Mouse (Mus musculus) forebrain, embryonic 15.5 days (tissue): ENCODE measurements around the gene Depdc5. TPM values are rescaled to one million over a fixed set of nuclear protein-coding genes. Genes with fewer than 3 reads are reported as not detected.

Experiments used
- ATAC-seq: fragments of 200-750 bp; cut with Nextera tagmentation; replicated peaks from 2 replicates; pipeline ENCODE4 v1.8.0; 2017; ENCODE audit warnings: mild to moderate bottlenecking, moderate TSS enrichment, moderate library complexity
- H3K27ac ChIP-seq: fragments of 300-500 bp; sonication (generic); replicated peaks from 2 replicates; pipeline ENCODE4 v1.5.1; 2015; ENCODE audit warnings: mild to moderate bottlenecking, inconsistent platforms
- H3K27me3 ChIP-seq: fragments of 300-500 bp; sonication (generic); 2 replicates; pipeline ENCODE4 v1.6.1; 2015; ENCODE audit warnings: inconsistent platforms
- H3K36me3 ChIP-seq: fragments of 300-500 bp; sonication (generic); 2 replicates; pipeline ENCODE4 v1.6.1; 2015; ENCODE audit warnings: mild to moderate bottlenecking, inconsistent platforms
- H3K4me1 ChIP-seq: fragments of 300-500 bp; sonication (generic); 2 replicates; pipeline ENCODE4 v1.6.1; 2015; ENCODE audit warnings: inconsistent platforms
- H3K4me2 ChIP-seq: fragments of 300-500 bp; sonication (generic); replicated peaks from 2 replicates; pipeline ENCODE4 v1.6.1; 2015; ENCODE audit warnings: mild to moderate bottlenecking, inconsistent platforms
- H3K4me3 ChIP-seq: fragments of 300-500 bp; sonication (generic); 2 replicates; pipeline ENCODE4 v1.5.1; 2015; ENCODE audit warnings: mild to moderate bottlenecking, inconsistent platforms
- H3K9ac ChIP-seq: fragments of 300-500 bp; sonication (generic); replicated peaks from 2 replicates; pipeline ENCODE4 v1.6.1; 2015; ENCODE audit warnings: mild to moderate bottlenecking, inconsistent platforms
- H3K9me3 ChIP-seq: fragments of 300-500 bp; sonication (generic); 2 replicates; pipeline ENCODE4 v1.6.1; 2016; ENCODE audit warnings: inconsistent platforms
- WGBS: fragments of 180-500 bp; shearing (Covaris S2); methylation state at CpG from one replicate; pipeline ENCODE4 v1.1.7; 2015; ENCODE audit warnings: mixed read lengths; 5-methylcytosine and 5-hydroxymethylcytosine counted together
- polyA plus RNA-seq: library from polyadenylated mRNA; unstranded; fragments of >200 nt; fragmentation: Nextera tagmentation; extraction: Ambion mirVana; gene quantifications from 2 replicates; pipeline ENCODE4 v1.2.1, GENCODE M21; 2015

The Depdc5 gene
- polyA plus RNA-seq, 1 experiment from 2014 or later, result 35.6 TPM

GRCm38 (mm10) chr5:32922906-32923305, 59.4 kb downstream of the Depdc5 start:
- Histone ChIP-seq H3K4me2 (no peak overlapping the region), H3K4me1 (no peaks in the 10 kb centered on the region), H3K9ac (no peak overlapping the region), H3K4me3 (no peak overlapping the region), H3K27ac (no peak overlapping the region), H3K9me3 (no peaks in the 10 kb centered on the region), H3K36me3 (peaks cover 49% of the 10 kb centered on the region), H3K27me3 (no peaks in the 10 kb centered on the region)
- WGBS, result 91% methylated on average over 4 of the region's 4 CpGs
- no peak for ATAC-seq

GRCm38 (mm10) chr5:32930761-32931160, 67.3 kb downstream of the Depdc5 start:
- no peak overlapping the region for H3K4me3 ChIP-seq
- H3K9me3 ChIP-seq, result no peaks in the 10 kb centered on the region
- H3K4me1 ChIP-seq, result no peaks in the 10 kb centered on the region
- 81% methylated on average over 2 of the region's 2 CpGs for WGBS
- H3K27ac ChIP-seq, result no peak overlapping the region
- H3K4me2 ChIP-seq, result no peak overlapping the region
- H3K36me3 ChIP-seq, result peaks cover 70% of the 10 kb centered on the region
- H3K9ac ChIP-seq, result no peak overlapping the region
- no peaks in the 10 kb centered on the region for H3K27me3 ChIP-seq
- no peak for ATAC-seq

GRCm38 (mm10) chr5:32934654-32935053, 71.2 kb downstream of the Depdc5 start:
- Histone ChIP-seq H3K9me3 (no peaks in the 10 kb centered on the region), H3K4me3 (no peak overlapping the region), H3K4me2 (no peak overlapping the region), H3K4me1 (no peaks in the 10 kb centered on the region), H3K36me3 (peaks cover 67% of the 10 kb centered on the region), H3K9ac (no peak overlapping the region), H3K27ac (no peak overlapping the region), H3K27me3 (no peaks in the 10 kb centered on the region)
- ATAC-seq, result no peak
- WGBS, result 51% methylated on average over 2 of the region's 2 CpGs

GRCm38 (mm10) chr5:32940586-32940985, 77.1 kb downstream of the Depdc5 start:
- 66% methylated on average over 7 of the region's 7 CpGs for WGBS
- no peak for ATAC-seq
- Histone ChIP-seq H3K4me3 (no peak overlapping the region), H3K4me2 (no peak overlapping the region), H3K4me1 (no peaks in the 10 kb centered on the region), H3K36me3 (peaks cover 76% of the 10 kb centered on the region), H3K27ac (no peak overlapping the region), H3K27me3 (no peaks in the 10 kb centered on the region), H3K9me3 (no peaks in the 10 kb centered on the region), H3K9ac (no peak overlapping the region)

GRCm38 (mm10) chr5:32941209-32941924, 77.9 kb downstream of the Depdc5 start:
- Histone ChIP-seq H3K27me3 (no peaks in the 10 kb centered on the region), H3K4me3 (no peak overlapping the region), H3K9ac (no peak overlapping the region), H3K4me2 (no peak overlapping the region), H3K4me1 (no peaks in the 10 kb centered on the region), H3K36me3 (peaks cover 72% of the 10 kb centered on the region), H3K27ac (no peak overlapping the region), H3K9me3 (no peaks in the 10 kb centered on the region)
- no peak for ATAC-seq
- WGBS, result 92% methylated on average over 8 of the region's 8 CpGs

- Histone ChIP-seq H3K4me1 (no peaks in the 10 kb centered on the region), H3K27me3 (no peaks in the 10 kb centered on the region), H3K36me3 (peaks cover 51% of the 10 kb centered on the region), H3K4me2 (no peak overlapping the region), H3K4me3 (no peak overlapping the region), H3K27ac (no peak overlapping the region), H3K9me3 (no peaks in the 10 kb centered on the region), H3K9ac (no peak overlapping the region)
- 97% methylated on average over 6 of the region's 6 CpGs for WGBS
- ATAC-seq, result no peak
Measured at GRCm38 (mm10) chr5:32950077-32950476, 86.6 kb downstream of the Depdc5 start.

GRCm38 (mm10) chr5:32950702-32951274, 87.3 kb downstream of the Depdc5 start:
- no peak for ATAC-seq

GRCm38 (mm10) chr5:32955716-32956115, 92.2 kb downstream of the Depdc5 start:
- WGBS, result 90% methylated on average over 4 of the region's 4 CpGs
- H3K27ac ChIP-seq, result no peak overlapping the region
- peaks cover 42% of the 10 kb centered on the region for H3K36me3 ChIP-seq

More at GRCm38 (mm10) chr5:32950702-32951274, 87.3 kb downstream of the Depdc5 start:
- Histone ChIP-seq H3K9ac (no peak overlapping the region), H3K4me2 (no peak overlapping the region), H3K27me3 (no peaks in the 10 kb centered on the region), H3K4me1 (no peaks in the 10 kb centered on the region), H3K36me3 (peaks cover 47% of the 10 kb centered on the region), H3K9me3 (no peaks in the 10 kb centered on the region), H3K27ac (no peak overlapping the region), H3K4me3 (no peak overlapping the region)
- WGBS, result 89% methylated on average over 3 of the region's 3 CpGs

GRCm38 (mm10) chr5:32961616-32962015, 98.1 kb downstream of the Depdc5 start:
- H3K4me1 ChIP-seq, result no peaks in the 10 kb centered on the region
- no peak overlapping the region for H3K9ac ChIP-seq
- H3K9me3 ChIP-seq, result no peaks in the 10 kb centered on the region
- WGBS, result 84% methylated on average over 3 of the region's 3 CpGs
- H3K4me2 ChIP-seq, result no peak overlapping the region
- ATAC-seq, result no peak
- no peak overlapping the region for H3K4me3 ChIP-seq
- H3K27ac ChIP-seq, result no peak overlapping the region
- H3K27me3 ChIP-seq, result no peaks in the 10 kb centered on the region
- peaks cover 38% of the 10 kb centered on the region for H3K36me3 ChIP-seq

More at GRCm38 (mm10) chr5:32955716-32956115, 92.2 kb downstream of the Depdc5 start:
- Histone ChIP-seq H3K27me3 (no peaks in the 10 kb centered on the region), H3K9ac (no peak overlapping the region), H3K4me3 (no peak overlapping the region), H3K9me3 (no peaks in the 10 kb centered on the region), H3K4me1 (no peaks in the 10 kb centered on the region), H3K4me2 (no peak overlapping the region)
- no peak for ATAC-seq

GRCm38 (mm10) chr5:32962581-32962980, 99.1 kb downstream of the Depdc5 start:
- WGBS, result 95% methylated on average over 1 of the region's 1 CpGs
- H3K4me1 ChIP-seq, result no peaks in the 10 kb centered on the region

GRCm38 (mm10) chr5:32976541-32976940, 113.0 kb downstream of the Depdc5 start:
- WGBS, result 86% methylated on average over 4 of the region's 4 CpGs
- Histone ChIP-seq H3K9ac (no peak overlapping the region), H3K27me3 (no peaks in the 10 kb centered on the region), H3K27ac (no peak overlapping the region), H3K4me1 (no peaks in the 10 kb centered on the region), H3K9me3 (no peaks in the 10 kb centered on the region), H3K36me3 (peaks cover 43% of the 10 kb centered on the region), H3K4me2 (no peak overlapping the region), H3K4me3 (no peak overlapping the region)
- ATAC-seq, result no peak

More at GRCm38 (mm10) chr5:32962581-32962980, 99.1 kb downstream of the Depdc5 start:
- H3K9ac ChIP-seq, result no peak overlapping the region
- no peaks in the 10 kb centered on the region for H3K27me3 ChIP-seq
- H3K27ac ChIP-seq, result no peak overlapping the region
- peaks cover 40% of the 10 kb centered on the region for H3K36me3 ChIP-seq
- H3K4me2 ChIP-seq, result no peak overlapping the region
- no peak for ATAC-seq
- no peak overlapping the region for H3K4me3 ChIP-seq
- H3K9me3 ChIP-seq, result no peaks in the 10 kb centered on the region

GRCm38 (mm10) chr5:32977179-32977578, 113.7 kb downstream of the Depdc5 start:
- Histone ChIP-seq H3K4me3 (no peak overlapping the region), H3K4me1 (no peaks in the 10 kb centered on the region), H3K27me3 (no peaks in the 10 kb centered on the region), H3K27ac (no peak overlapping the region), H3K36me3 (peaks cover 43% of the 10 kb centered on the region), H3K9ac (no peak overlapping the region), H3K4me2 (no peak overlapping the region), H3K9me3 (no peaks in the 10 kb centered on the region)
- no peak for ATAC-seq

GRCm38 (mm10) chr5:32985379-32985778, 121.9 kb downstream of the Depdc5 start:
- ATAC-seq, result no peak
- Histone ChIP-seq H3K9me3 (no peaks in the 10 kb centered on the region), H3K4me1 (no peaks in the 10 kb centered on the region), H3K27me3 (no peaks in the 10 kb centered on the region), H3K27ac (no peak overlapping the region), H3K4me3 (no peak overlapping the region), H3K4me2 (no peak overlapping the region), H3K36me3 (peaks cover 48% of the 10 kb centered on the region), H3K9ac (no peak overlapping the region)
- 60% methylated on average over 1 of the region's 1 CpGs for WGBS
